Mouse (Mus musculus): Measurements from ENCODE around the gene Ccz1.

The Ccz1 gene

GRCm38 (mm10) chr5:143941588-143941987 lies 73.1 kb downstream of the Ccz1 start:
- no peak for DNase-seq (ENCODE audit: low spot score in 2 of 2)
